Mouse (Mus musculus) common myeloid progenitor, adult 5-6 weeks (primary cell): ENCODE results near the gene Setd3. TPM values are rescaled to one million over a fixed set of nuclear protein-coding genes. Genes with fewer than 3 reads are reported as not detected.
"Not testable (repeated sequence)": the region's sequence is repeated elsewhere in the genome, so short reads cannot be mapped to it uniquely, and the experiment has no call there.

Source experiments
- ATAC-seq: replicated peaks from 2 replicates; pipeline ENCODE4 v1.8.0; 2016; ENCODE audit warnings: low read depth, mild to moderate bottlenecking, moderate TSS enrichment, inconsistent platforms; ENCODE audit not compliant: poor library complexity, severe bottlenecking
- total RNA-seq: library from RNA; stranded (forward); fragments of 200-1000, 187-1606 nt; gene quantifications from 2 replicates; pipeline ENCODE4 v1.2.3, GENCODE M21; 2017

Setd3 gene
- total RNA-seq, 1 experiment from 2014 or later, result 81.5 TPM

- ATAC-seq, result peak; percentile 60; the same call in 1 of the 2 replicates
Observed at GRCm38 (mm10) chr12:108152743-108153142, 26.4 kb downstream of the Setd3 start.

GRCm38 (mm10) chr12:108149764-108150163 lies 29.4 kb downstream of the Setd3 start:
- ATAC-seq, result 0 out of 2 replicates have a peak, but pooled peaks have one; percentile 29

- no peak for ATAC-seq
Observed at GRCm38 (mm10) chr12:108145198-108145597, 33.9 kb downstream of the Setd3 start.

- ATAC-seq, result no peak
Observed at GRCm38 (mm10) chr12:108143624-108144498, 35.3 kb downstream of the Setd3 start.

GRCm38 (mm10) chr12:108135610-108136208 lies 43.4 kb downstream of the Setd3 start:
- ATAC-seq, result no peak

GRCm38 (mm10) chr12:108133181-108133580 lies 45.9 kb downstream of the Setd3 start:
- no peak for ATAC-seq

- 0 out of 2 replicates have a peak, but pooled peaks have one; percentile 39 for ATAC-seq
Observed at GRCm38 (mm10) chr12:108132450-108133070, 46.6 kb downstream of the Setd3 start.

- peak; percentile 97 for ATAC-seq
Observed at GRCm38 (mm10) chr12:108121288-108121687, 57.8 kb downstream of the Setd3 start.

- 0 out of 2 replicates have a peak, but pooled peaks have one; percentile 50 for ATAC-seq
Observed at GRCm38 (mm10) chr12:108120434-108120833, 58.7 kb downstream of the Setd3 start.

- no peak for ATAC-seq
Observed at GRCm38 (mm10) chr12:108119930-108120329, 59.2 kb downstream of the Setd3 start.

- ATAC-seq, result no peak
Observed at GRCm38 (mm10) chr12:108118902-108119531, 60.1 kb downstream of the Setd3 start.

- no peak for ATAC-seq
Observed at GRCm38 (mm10) chr12:108118503-108118901, 60.6 kb downstream of the Setd3 start.

- ATAC-seq, result no peak
Observed at GRCm38 (mm10) chr12:108111191-108111590, 67.9 kb downstream of the Setd3 start.

- ATAC-seq, result no peak
Observed at GRCm38 (mm10) chr12:108110674-108111073, 68.4 kb downstream of the Setd3 start.

- no peak for ATAC-seq
Observed at GRCm38 (mm10) chr12:108109732-108110131, 69.4 kb downstream of the Setd3 start.

- not testable (repeated sequence) for ATAC-seq
Observed at GRCm38 (mm10) chr12:108108591-108108990, 70.5 kb downstream of the Setd3 start.

- peak; percentile 67 for ATAC-seq
Observed at GRCm38 (mm10) chr12:108103292-108103691, 75.8 kb downstream of the Setd3 start.

- no peak for ATAC-seq
Observed at GRCm38 (mm10) chr12:108102119-108102518, 77.0 kb downstream of the Setd3 start.

- ATAC-seq, result no peak
Observed at GRCm38 (mm10) chr12:108100181-108100580, 78.9 kb downstream of the Setd3 start.
